Mouse (Mus musculus) forebrain, postnatal 0 days (tissue): ENCODE results near the gene Gm13694. TPM values are rescaled to one million over a fixed set of nuclear protein-coding genes. Genes with fewer than 3 reads are reported as not detected.
A peak's percentile ranks its signal among the peaks of the same experiment; 100 is the strongest.

Experiments used
- ATAC-seq: fragments of 200-750 bp; cut with Nextera tagmentation; 2 replicates; pipeline ENCODE4 v1.8.0; 2017; ENCODE audit warnings: mild to moderate bottlenecking, moderate library complexity
- DNase-seq: peaks from one replicate; pipeline ENCODE4 v3.0.0-alpha.2; 2015
- H3K27ac ChIP-seq: fragments of 300-500 bp; sonication (generic); 2 replicates; pipeline ENCODE4 v1.5.1; 2014; ENCODE audit warnings: low read depth, mild to moderate bottlenecking, antibody characterized with exemption, low read length, moderate library complexity, mixed read lengths
- H3K27me3 ChIP-seq: fragments of 300-500 bp; sonication (generic); 2 replicates; pipeline ENCODE4 v1.6.1; 2014; ENCODE audit warnings: mild to moderate bottlenecking, low read length, mixed read lengths; ENCODE audit not compliant: insufficient read depth
- H3K36me3 ChIP-seq: fragments of 300-500 bp; sonication (generic); 2 replicates; pipeline ENCODE4 v1.6.1; 2014; ENCODE audit warnings: mild to moderate bottlenecking, moderate library complexity; ENCODE audit not compliant: insufficient read depth
- H3K4me1 ChIP-seq: fragments of 300-500 bp; sonication (generic); 2 replicates; pipeline ENCODE4 v1.6.1; 2014; ENCODE audit warnings: antibody characterized with exemption; ENCODE audit not compliant: insufficient read depth
- H3K4me2 ChIP-seq: fragments of 300-500 bp; sonication (generic); 2 replicates; pipeline ENCODE4 v1.6.1; 2014; ENCODE audit warnings: low read depth, mild to moderate bottlenecking, moderate library complexity
- H3K4me3 ChIP-seq: fragments of 300-500 bp; sonication (generic); 2 replicates; pipeline ENCODE4 v1.5.1; 2014; ENCODE audit warnings: low read depth, low read length, mixed read lengths
- H3K9ac ChIP-seq: fragments of 300-500 bp; sonication (generic); 2 replicates; pipeline ENCODE4 v1.6.1; 2014; ENCODE audit warnings: mild to moderate bottlenecking
- H3K9me3 ChIP-seq: fragments of 300-500 bp; sonication (generic); 2 replicates; pipeline ENCODE4 v1.6.1; 2016; ENCODE audit warnings: low read length
- CTCF ChIP-seq: sonication (generic); IDR thresholded peaks from 2 replicates; pipeline ENCODE4 v1.5.1; 2016; ENCODE audit warnings: antibody characterized with exemption, control low read depth, low read depth
- WGBS: fragments of 180-500 bp; shearing (Covaris S2); extraction: QIAGEN DNeasy Blood & Tissue Kit; methylation state at CpG from one replicate; pipeline ENCODE4 v1.1.7; 2014; 5-methylcytosine and 5-hydroxymethylcytosine counted together
- polyA plus RNA-seq: library from polyadenylated mRNA; unstranded; fragments of >200 nt; fragmentation: Nextera tagmentation; extraction: Ambion mirVana; gene quantifications from 2 replicates; pipeline ENCODE4 v1.2.1, GENCODE M21; 2015
- total RNA-seq: library from RNA; depleted of rRNA; stranded (reverse); fragments of >200 nt; gene quantifications from 2 replicates; pipeline ENCODE4 v1.2.3, GENCODE M21; 2014; rRNA removed

Gm13694 gene
- total and polyA plus RNA-seq, 2 experiments from 2014 or later = not detected

- Histone ChIP-seq H3K4me3 (no peak overlapping the region), H3K27ac (no peak overlapping the region), H3K27me3 (no peaks in the 10 kb centered on the region), H3K36me3 (no peaks in the 10 kb centered on the region), H3K9me3 (no peaks in the 10 kb centered on the region), H3K4me1 (no peaks in the 10 kb centered on the region), H3K4me2 (no peak overlapping the region), H3K9ac (no peak overlapping the region)
- TF ChIP-seq CTCF = no peak
- 75% methylated on average over 8 of the region's 8 CpGs for WGBS
- ATAC-seq (no peak), DNase-seq (no peak)
Observed at GRCm38 (mm10) chr2:84019519-84020305, 41.0 kb downstream of the Gm13694 start.

GRCm38 (mm10) chr2:84021930-84022329 is 43.2 kb downstream of the Gm13694 start:
- no peak for TF ChIP-seq CTCF
- DNase-seq (no peak), ATAC-seq (no peak)
- Histone ChIP-seq H3K9me3 (no peaks in the 10 kb centered on the region), H3K4me1 (no peaks in the 10 kb centered on the region), H3K4me3 (no peak overlapping the region), H3K27me3 (no peaks in the 10 kb centered on the region), H3K4me2 (no peak overlapping the region), H3K36me3 (no peaks in the 10 kb centered on the region), H3K9ac (no peak overlapping the region), H3K27ac (no peak overlapping the region)
- 76% methylated on average over 2 of the region's 2 CpGs for WGBS

DNA sequence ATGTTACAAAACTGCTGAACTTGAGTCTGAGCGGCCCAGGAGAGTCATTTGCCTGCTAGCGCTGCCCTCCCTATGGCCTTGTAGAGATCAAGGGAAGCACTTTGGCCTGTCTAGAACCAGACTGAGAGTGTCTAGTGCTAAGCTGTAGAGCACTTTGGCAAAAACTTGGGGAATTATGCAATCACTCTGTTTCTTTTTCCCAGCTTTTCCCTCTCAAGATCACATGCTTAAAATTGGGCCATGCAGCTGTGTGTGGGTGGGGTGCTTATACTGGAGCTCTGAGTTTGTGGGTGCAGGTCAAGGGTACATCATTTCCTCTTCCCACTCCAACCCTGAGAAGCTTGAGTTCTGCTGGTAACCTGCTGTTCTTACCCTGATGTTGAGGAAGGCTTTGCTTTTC is 44.2 kb downstream of the Gm13694 start:
- 98% methylated on average over 2 of the region's 2 CpGs for WGBS
- DNase-seq (no peak), ATAC-seq (no peak)
- Histone ChIP-seq H3K27ac (no peak overlapping the region), H3K27me3 (no peaks in the 10 kb centered on the region), H3K4me3 (no peak overlapping the region), H3K36me3 (no peaks in the 10 kb centered on the region), H3K9me3 (no peaks in the 10 kb centered on the region), H3K9ac (no peak overlapping the region), H3K4me2 (no peak overlapping the region), H3K4me1 (no peaks in the 10 kb centered on the region)
- TF ChIP-seq CTCF = no peak

GRCm38 (mm10) chr2:84023319-84023718 is 44.6 kb downstream of the Gm13694 start:
- Histone ChIP-seq H3K4me2 (no peak overlapping the region), H3K4me1 (no peaks in the 10 kb centered on the region), H3K36me3 (no peaks in the 10 kb centered on the region), H3K9ac (no peak overlapping the region), H3K27ac (no peak overlapping the region), H3K27me3 (no peaks in the 10 kb centered on the region), H3K9me3 (no peaks in the 10 kb centered on the region), H3K4me3 (no peak overlapping the region)
- DNase-seq = no peak
- TF ChIP-seq CTCF = no peak
- WGBS = 87% methylated on average over 2 of the region's 2 CpGs
- ATAC-seq = no peak

DNA sequence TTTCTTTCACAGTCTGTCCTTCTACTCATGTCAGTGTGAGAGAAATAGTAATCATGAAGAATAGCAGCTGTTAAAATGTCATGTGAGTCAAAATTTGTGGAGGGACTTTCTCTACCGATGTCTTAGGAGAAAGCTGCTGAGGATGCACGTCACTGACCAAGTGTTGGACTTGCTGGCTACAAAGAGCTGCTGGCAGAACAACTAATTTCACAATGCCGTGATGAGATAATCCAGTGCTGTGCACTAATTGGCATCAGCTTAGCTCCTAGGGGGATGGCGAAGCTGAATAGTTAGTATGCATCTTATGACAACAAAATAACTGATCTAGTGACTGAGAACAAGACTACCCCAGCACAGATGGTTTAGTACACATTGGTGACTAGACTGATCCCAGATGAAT is 46.5 kb downstream of the Gm13694 start:
- no peak for TF ChIP-seq CTCF
- 8% methylated on average over 4 of the region's 4 CpGs for WGBS
- peak; percentile 38 for ATAC-seq

More for the DNA sequence above, 46.5 kb downstream of the Gm13694 start:
- no peak overlapping the region for H3K4me2 ChIP-seq
- no peaks in the 10 kb centered on the region for H3K27me3 ChIP-seq
- no peak overlapping the region for H3K27ac ChIP-seq
- no peaks in the 10 kb centered on the region for H3K4me1 ChIP-seq
- H3K4me3 ChIP-seq = no peak overlapping the region
- H3K9me3 ChIP-seq = no peaks in the 10 kb centered on the region
- DNase-seq = no peak
- H3K9ac ChIP-seq = no peak overlapping the region
- no peaks in the 10 kb centered on the region for H3K36me3 ChIP-seq

Other genes with a start within 250 kb of the Gm13694 start
- gene Fam171b, start 166.3 kb upstream of the Gm13694 start, total RNA-seq = 116 and 118 TPM in 2 replicates
- gene Fam171b, start 166.3 kb upstream of the Gm13694 start, polyA plus RNA-seq = 82.7 and 98.9 TPM in 2 replicates
- 0.15 and 0.48 TPM in 2 replicates for gene Zswim2, start 37.7 kb upstream of the Gm13694 start, total RNA-seq
- not detected in 2 replicates for gene Zswim2, start 37.7 kb upstream of the Gm13694 start, polyA plus RNA-seq
- gene Gm13698, start 23.2 kb upstream of the Gm13694 start, total RNA-seq = not detected in 2 replicates
- gene Gm13698, start 23.2 kb upstream of the Gm13694 start, polyA plus RNA-seq = not detected in 2 replicates
- not detected in 2 replicates for gene Gm13693, start 17.4 kb upstream of the Gm13694 start, total RNA-seq
- gene Gm13693, start 17.4 kb upstream of the Gm13694 start, polyA plus RNA-seq = not detected in 2 replicates
- not detected in 2 replicates for gene Gm13695, start 11.6 kb upstream of the Gm13694 start, total RNA-seq
- gene Gm13695, start 11.6 kb upstream of the Gm13694 start, polyA plus RNA-seq = not detected in 2 replicates
- not detected in 2 replicates for gene Gm13696, start 5.8 kb upstream of the Gm13694 start, total RNA-seq
- not detected in 2 replicates for gene Gm13696, start 5.8 kb upstream of the Gm13694 start, polyA plus RNA-seq
- gene Gm13697, start 5.8 kb downstream of the Gm13694 start, total RNA-seq = not detected in 2 replicates
- not detected in 2 replicates for gene Gm13697, start 5.8 kb downstream of the Gm13694 start, polyA plus RNA-seq
- gene Gm13691, start 11.6 kb downstream of the Gm13694 start, total RNA-seq = not detected in 2 replicates
- not detected in 2 replicates for gene Gm13691, start 11.6 kb downstream of the Gm13694 start, polyA plus RNA-seq